Mouse (Mus musculus): ENCODE data around the gene Tes3-ps. TPM values are rescaled to one million over a fixed set of nuclear protein-coding genes. Genes with fewer than 3 reads are reported as not detected.

Tes3-ps gene
- total and polyA plus RNA-seq, 3 experiments: 0.31 to 0.68 TPM; not detected in 1

- Histone ChIP-seq H3K79me2 (ENCODE audit: control insufficient read depth, insufficient read depth, low read length, poor library complexity) (no peaks in the 10 kb centered on the region), H3K4me1 (ENCODE audit: control insufficient read depth in 1 of 2, insufficient read depth in 2 of 2, low read length in 2 of 2) (no peaks in the 10 kb centered on the region), H3K4me3 (ENCODE audit: control insufficient read depth in 1 of 2, insufficient read depth in 1 of 2, low read depth in 2 of 2, low read length in 2 of 2) (no peak overlapping the region), H3K27me3 (ENCODE audit: control insufficient read depth in 1 of 2, insufficient read depth in 2 of 2, low read length in 2 of 2) (no peaks in the 10 kb centered on the region), H3K9me3 (replicated peaks; ENCODE audit: insufficient read depth, low read length) (no peaks in the 10 kb centered on the region), H3K27ac (ENCODE audit: control insufficient read depth, low read depth, low read length) (no peak overlapping the region), H3K9ac (ENCODE audit: control insufficient read depth, low read depth, low read length, poor library complexity, severe bottlenecking) (no peak overlapping the region), H3K36me3 (ENCODE audit: control insufficient read depth in 1 of 2, insufficient read depth in 2 of 2, low read length in 2 of 2) (no peaks in the 10 kb centered on the region; a peak in 1 of 4 replicates)
- TF ChIP-seq USF1 (IDR thresholded peaks at IDR 0.05; ENCODE audit: low read depth, low read length) (no peak), MYB (IDR thresholded peaks at IDR 0.05; ENCODE audit: low read depth, low read length) (no peak), ETS1 (IDR thresholded peaks at IDR 0.05; ENCODE audit: low read depth, low read length) (no peak), ELF1 (IDR thresholded peaks at IDR 0.05; ENCODE audit: low read depth, low read length) (no peak), KAT2A (conservative IDR thresholded peaks at IDR 0.05; ENCODE audit: low read depth, low read length) (no peak), ZNF384 (IDR thresholded peaks at IDR 0.05; ENCODE audit: low read depth, low read length) (no peak), JUND (IDR thresholded peaks at IDR 0.05; ENCODE audit: low read depth, low read length) (no peak)
- no peak for DNase-seq (ENCODE audit: low read depth, low spot score)
Observed at GRCm38 (mm10) chr13:49466393-49467075, 26.6 kb upstream of the Tes3-ps start.

- DNase-seq (ENCODE audit: low read depth, low spot score): no peak
- Histone ChIP-seq H3K4me1 (ENCODE audit: control insufficient read depth in 1 of 2, insufficient read depth in 2 of 2, low read length in 2 of 2) (no peaks in the 10 kb centered on the region), H3K27me3 (ENCODE audit: control insufficient read depth in 1 of 2, insufficient read depth in 2 of 2, low read length in 2 of 2) (no peaks in the 10 kb centered on the region), H3K9me3 (replicated peaks; ENCODE audit: insufficient read depth, low read length) (no peaks in the 10 kb centered on the region), H3K4me3 (ENCODE audit: control insufficient read depth in 1 of 2, insufficient read depth in 1 of 2, low read depth in 2 of 2, low read length in 2 of 2) (no peak overlapping the region), H3K27ac (ENCODE audit: control insufficient read depth, low read depth, low read length) (no peak overlapping the region), H3K36me3 (ENCODE audit: control insufficient read depth in 1 of 2, insufficient read depth in 2 of 2, low read length in 2 of 2) (no peaks in the 10 kb centered on the region; a peak in 1 of 4 replicates), H3K79me2 (ENCODE audit: control insufficient read depth, insufficient read depth, low read length, poor library complexity) (no peaks in the 10 kb centered on the region), H3K9ac (ENCODE audit: control insufficient read depth, low read depth, low read length, poor library complexity, severe bottlenecking) (no peak overlapping the region)
- TF ChIP-seq KAT2A (conservative IDR thresholded peaks at IDR 0.05; ENCODE audit: low read depth, low read length): no peak
Observed at GRCm38 (mm10) chr13:49467585-49467984, 25.5 kb upstream of the Tes3-ps start.

GRCm38 (mm10) chr13:49469002-49469401 lies 24.1 kb upstream of the Tes3-ps start:
- TF ChIP-seq ZC3H11A (IDR thresholded peaks at IDR 0.05; ENCODE audit: low read depth, low read length) (no peak), SMC3 (IDR thresholded peaks at IDR 0.05; ENCODE audit: low read depth, low read length) (peak; percentile 5; the same call in 1 of the 2 replicates), MXI1 (IDR thresholded peaks at IDR 0.05; ENCODE audit: low read depth, low read length) (no peak)
- no peaks in the 10 kb centered on the region; a peak in 1 of 4 replicates for H3K36me3 ChIP-seq (ENCODE audit: control insufficient read depth in 1 of 2, insufficient read depth in 2 of 2, low read length in 2 of 2)
- H3K9me3 ChIP-seq (replicated peaks; ENCODE audit: insufficient read depth, low read length): no peaks in the 10 kb centered on the region

More at GRCm38 (mm10) chr13:49469002-49469401, 24.1 kb upstream of the Tes3-ps start:
- Histone ChIP-seq H3K4me3 (ENCODE audit: control insufficient read depth in 1 of 2, insufficient read depth in 1 of 2, low read depth in 2 of 2, low read length in 2 of 2) (no peak overlapping the region), H3K27me3 (ENCODE audit: control insufficient read depth in 1 of 2, insufficient read depth in 2 of 2, low read length in 2 of 2) (no peaks in the 10 kb centered on the region), H3K4me1 (ENCODE audit: control insufficient read depth in 1 of 2, insufficient read depth in 2 of 2, low read length in 2 of 2) (no peaks in the 10 kb centered on the region), H3K9ac (ENCODE audit: control insufficient read depth, low read depth, low read length, poor library complexity, severe bottlenecking) (no peak overlapping the region), H3K79me2 (ENCODE audit: control insufficient read depth, insufficient read depth, low read length, poor library complexity) (no peaks in the 10 kb centered on the region), H3K27ac (ENCODE audit: control insufficient read depth, low read depth, low read length) (no peak overlapping the region)
- no peak for DNase-seq (ENCODE audit: low read depth, low spot score)
